Mouse (Mus musculus) G1E (cell line): ENCODE results near the gene Sbk1. TPM values are rescaled to one million over a fixed set of nuclear protein-coding genes. Genes with fewer than 3 reads are reported as not detected.
A peak's percentile ranks its signal among the peaks of the same experiment; 100 is the strongest.

ENCODE experiments used
- ATAC-seq: 2 replicates; pipeline ENCODE4 v1.8.0; 2016; ENCODE audit warnings: mild to moderate bottlenecking; ENCODE audit not compliant: insufficient number of reproducible peaks, poor library complexity, low FRiP score, severe bottlenecking; ENCODE audit errors: extremely low read depth
- DNase-seq: peaks from one replicate; pipeline ENCODE4 v3.0.0; 2012; ENCODE audit warnings: low spot score
- H3K27me3 ChIP-seq: 2 replicates; pipeline ENCODE4 v1.6.1; 2012; ENCODE audit warnings: mild to moderate bottlenecking, low read length, inconsistent platforms; ENCODE audit not compliant: insufficient read depth
- H3K36me3 ChIP-seq: replicated peaks from 2 replicates; pipeline ENCODE3; 2012; ENCODE audit warnings: mild to moderate bottlenecking, inconsistent platforms
- H3K4me1 ChIP-seq: 2 replicates; pipeline ENCODE4 v1.6.1; 2012; ENCODE audit warnings: low read depth, low read length, inconsistent platforms, mixed read lengths; ENCODE audit not compliant: insufficient read depth
- H3K4me3 ChIP-seq: 2 replicates; pipeline ENCODE4 v1.5.1; 2012; ENCODE audit warnings: low read depth, mild to moderate bottlenecking, inconsistent platforms, low read length, moderate library complexity, mixed read lengths
- H3K9me3 ChIP-seq: replicated peaks from 2 replicates; pipeline ENCODE4 v1.6.1; 2012; ENCODE audit warnings: inconsistent platforms
- CTCF ChIP-seq: IDR thresholded peaks from 2 replicates; pipeline ENCODE4 v1.5.1; 2012; ENCODE audit warnings: low read depth, low read length, inconsistent platforms, mixed read lengths
- GATA1 ChIP-seq: IDR thresholded peaks from 2 replicates; pipeline ENCODE4 v1.6.1; 2012; ENCODE audit warnings: borderline replicate concordance, low read length, inconsistent platforms, mixed read lengths
- GATA2 ChIP-seq: IDR thresholded peaks from 2 replicates; pipeline ENCODE4 v1.6.1; 2012; ENCODE audit warnings: low read depth, low read length, inconsistent platforms, borderline replicate concordance
- POLR2AphosphoS5 ChIP-seq: IDR thresholded peaks from 2 replicates; pipeline ENCODE4 v1.6.1; 2012; ENCODE audit warnings: low read depth, low read length, inconsistent platforms; ENCODE audit not compliant: insufficient replicate concordance
- TAL1 ChIP-seq: conservative IDR thresholded peaks from 2 replicates; pipeline ENCODE4 v1.6.1; 2012; ENCODE audit warnings: low read depth, low read length, inconsistent platforms, mixed read lengths
- polyA plus RNA-seq: library from polyadenylated mRNA; stranded (reverse); fragments of >175 nt; gene quantifications from 2 replicates; pipeline ENCODE4 v1.2.3, GENCODE M21; 2012
- total RNA-seq, 2 experiments: library from RNA; stranded (forward) in 1 of 2; stranded (reverse) in 1 of 2; fragments of 200-1000 nt in 1 of 2; fragments of >200 nt in 1 of 2; fragmentation: Nextera tagmentation in 1 of 2; gene quantifications; 2 replicates each; pipeline ENCODE4 v1.2.3; 2014 to 2017

Sbk1 gene
- total and polyA plus RNA-seq, 3 experiments, result 0.31 to 0.33 TPM; not detected in 1

DNA sequence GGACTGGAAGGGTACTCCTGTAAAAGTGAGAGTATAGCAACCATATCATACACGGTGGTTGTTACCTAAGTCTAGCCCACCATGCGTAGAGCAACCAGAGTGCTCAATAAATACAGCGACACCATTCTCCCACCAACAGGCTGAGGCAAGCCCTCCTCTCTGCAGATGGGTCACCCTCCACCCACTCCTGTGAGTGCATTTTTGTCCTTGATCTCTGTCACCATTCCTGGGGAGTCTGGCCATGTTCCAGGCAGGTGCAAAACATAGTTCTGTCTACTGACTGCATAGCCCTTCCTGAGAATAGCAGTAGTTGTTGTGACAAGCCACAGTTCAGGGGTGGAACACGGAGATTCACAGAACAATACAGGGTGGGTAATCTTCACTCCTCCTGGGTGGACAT, 12.0 kb downstream of the Sbk1 start:
- no peak for ATAC-seq
- no peak overlapping the region for H3K4me3 ChIP-seq

DNA sequence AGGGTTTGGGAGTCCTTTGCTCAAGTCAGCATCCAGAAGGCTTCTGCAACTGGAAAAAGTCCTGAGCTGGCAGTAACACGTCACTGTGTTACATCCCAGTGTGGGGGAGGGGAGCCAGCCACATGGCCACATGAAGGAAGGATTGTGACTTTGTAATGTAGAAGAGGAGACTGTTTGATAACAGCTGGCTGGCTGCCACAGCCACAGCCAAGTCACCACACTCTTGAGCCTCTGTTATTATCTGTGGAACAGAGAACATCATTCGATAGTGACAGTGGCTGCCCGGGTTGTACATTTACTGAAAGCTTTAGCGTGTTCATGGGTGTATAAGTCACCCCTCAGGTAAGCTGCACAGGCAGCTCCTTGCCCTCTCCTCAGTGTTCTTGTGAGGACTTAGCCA, 12.4 kb downstream of the Sbk1 start:
- Histone ChIP-seq H3K36me3 (no peaks in the 10 kb centered on the region), H3K27me3 (peaks cover 39% of the 10 kb centered on the region), H3K9me3 (no peaks in the 10 kb centered on the region), H3K4me3 (no peak overlapping the region), H3K4me1 (peaks cover 12% of the 10 kb centered on the region)
- ATAC-seq (no peak), DNase-seq (no peak)
- TF ChIP-seq GATA1, result no peak
- TF ChIP-seq CTCF, result no peak
- TF ChIP-seq POLR2AphosphoS5, result no peak
- no peak for TF ChIP-seq TAL1
- TF ChIP-seq GATA2, result no peak

More for the DNA sequence above, 12.0 kb downstream of the Sbk1 start:
- Histone ChIP-seq H3K27me3 (peaks cover 39% of the 10 kb centered on the region), H3K9me3 (no peaks in the 10 kb centered on the region), H3K36me3 (no peaks in the 10 kb centered on the region), H3K4me1 (peaks cover 12% of the 10 kb centered on the region)
- no peak for DNase-seq
- TF ChIP-seq GATA2, result no peak
- no peak for TF ChIP-seq GATA1
- no peak for TF ChIP-seq TAL1
- TF ChIP-seq POLR2AphosphoS5, result no peak
- TF ChIP-seq CTCF, result no peak

DNA sequence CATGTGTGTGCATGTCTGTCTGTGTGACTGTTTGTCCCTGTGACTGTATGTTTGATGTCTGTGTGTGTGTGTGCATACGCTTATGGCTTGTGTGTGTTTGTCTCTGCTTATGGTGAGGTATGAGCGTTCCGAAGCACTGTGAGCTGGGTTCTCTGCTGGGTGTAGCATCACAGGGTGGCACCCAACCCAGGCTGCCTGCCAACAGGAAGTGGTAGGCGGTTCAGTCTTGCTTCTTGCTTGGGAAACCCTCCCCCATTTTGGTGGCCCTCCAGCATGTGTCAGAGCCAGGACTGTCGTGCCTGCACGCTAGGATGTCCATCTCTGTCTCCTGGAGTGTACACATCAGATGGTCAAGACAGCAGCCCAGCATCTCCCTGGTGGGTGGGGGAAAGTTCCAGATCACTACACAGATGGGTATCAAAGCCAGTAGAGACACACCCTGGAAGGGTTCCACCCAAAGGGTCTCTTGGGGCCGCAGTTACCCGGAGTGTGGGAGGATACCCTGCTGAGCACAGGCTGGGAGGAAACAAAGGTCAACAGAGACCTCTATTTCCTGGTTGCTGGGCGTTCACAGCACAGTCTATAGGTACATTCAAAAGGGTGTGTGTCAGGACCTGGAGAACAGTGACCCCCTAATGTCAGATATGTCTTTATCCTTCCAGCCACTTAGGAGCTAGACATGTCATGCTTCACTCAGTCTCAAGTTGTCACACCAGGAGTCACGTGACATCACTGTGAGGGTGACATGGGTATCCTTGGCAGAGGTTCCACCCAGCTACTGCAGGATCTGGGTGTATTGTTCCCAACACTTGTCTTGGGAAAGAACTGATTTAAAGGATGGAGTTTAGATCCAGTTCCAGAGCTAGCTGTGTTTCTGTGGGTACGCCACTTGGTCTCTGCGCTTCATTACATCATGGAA, 13.1 kb downstream of the Sbk1 start:
- H3K9me3 ChIP-seq, result no peaks in the 10 kb centered on the region
- DNase-seq (peak; percentile 31), ATAC-seq (no peak)
- TF ChIP-seq CTCF (no peak), TAL1 (no peak), GATA2 (no peak), POLR2AphosphoS5 (no peak), GATA1 (no peak)
- no peaks in the 10 kb centered on the region for H3K36me3 ChIP-seq
- peaks cover 45% of the 10 kb centered on the region for H3K27me3 ChIP-seq
- no peak overlapping the region for H3K4me3 ChIP-seq
- H3K4me1 ChIP-seq, result peaks cover 12% of the 10 kb centered on the region

GRCm38 (mm10) chr7:126286311-126286710, 13.9 kb downstream of the Sbk1 start:
- TF ChIP-seq POLR2AphosphoS5, result no peak
- no peak for TF ChIP-seq GATA1
- TF ChIP-seq CTCF, result no peak
- no peak for TF ChIP-seq GATA2
- no peak for TF ChIP-seq TAL1
- Histone ChIP-seq H3K9me3 (no peaks in the 10 kb centered on the region), H3K4me3 (no peak overlapping the region), H3K36me3 (no peaks in the 10 kb centered on the region), H3K27me3 (peaks cover 50% of the 10 kb centered on the region), H3K4me1 (peaks cover 12% of the 10 kb centered on the region)
- no peak for ATAC-seq
- no peak for DNase-seq

- ATAC-seq (no peak), DNase-seq (no peak)
- Histone ChIP-seq H3K27me3 (peaks cover 50% of the 10 kb centered on the region), H3K36me3 (no peaks in the 10 kb centered on the region), H3K4me3 (no peak overlapping the region), H3K4me1 (peaks cover 12% of the 10 kb centered on the region), H3K9me3 (no peaks in the 10 kb centered on the region)
- no peak for TF ChIP-seq POLR2AphosphoS5
- no peak for TF ChIP-seq GATA1
- no peak for TF ChIP-seq CTCF
- TF ChIP-seq GATA2, result no peak
- no peak for TF ChIP-seq TAL1
These were observed 15.2 kb downstream of the Sbk1 start for GRCm38 (mm10) chr7:126287493-126288103.

DNA sequence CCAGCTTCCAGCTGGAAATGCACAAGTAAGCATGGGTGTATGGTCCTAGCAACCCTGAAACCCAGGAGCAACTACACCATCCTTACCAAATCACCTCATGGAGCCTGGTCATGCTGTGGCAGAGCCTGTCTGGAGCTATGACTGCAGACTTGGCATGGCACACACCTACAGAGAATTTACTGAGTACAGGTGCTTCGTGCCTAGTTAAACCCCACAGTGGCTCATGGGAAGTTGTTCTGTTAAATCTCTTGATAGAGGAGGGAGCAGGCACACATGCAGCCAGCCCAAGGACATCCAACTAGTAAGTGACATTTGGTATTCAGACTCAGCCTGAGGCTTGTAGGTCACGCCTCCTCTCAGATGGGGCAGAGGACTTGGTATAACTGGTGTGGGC, 15.7 kb downstream of the Sbk1 start:
- no peak for ATAC-seq
- no peak for DNase-seq
- H3K4me1 ChIP-seq, result peaks cover 12% of the 10 kb centered on the region
- no peaks in the 10 kb centered on the region for H3K36me3 ChIP-seq
- H3K27me3 ChIP-seq, result peaks cover 51% of the 10 kb centered on the region
- TF ChIP-seq GATA1 (no peak), POLR2AphosphoS5 (no peak), CTCF (no peak), GATA2 (no peak), TAL1 (no peak)
- no peak overlapping the region for H3K4me3 ChIP-seq
- no peaks in the 10 kb centered on the region for H3K9me3 ChIP-seq
